Mouse (Mus musculus) stomach, embryonic 14.5 days (tissue): ENCODE results near the gene Urod. TPM values are rescaled to one million over a fixed set of nuclear protein-coding genes. Genes with fewer than 3 reads are reported as not detected.

Experiments used
- ATAC-seq: fragments of 200-750 bp; cut with Nextera tagmentation; 2 replicates; pipeline ENCODE4 v1.8.0; 2017; ENCODE audit warnings: low read depth, moderate TSS enrichment; ENCODE audit not compliant: insufficient number of reproducible peaks, insufficient read depth, low FRiP score
- H3K27ac ChIP-seq: fragments of 300-500 bp; sonication (generic); 2 replicates; pipeline ENCODE4 v1.5.1; 2014; ENCODE audit warnings: mild to moderate bottlenecking, low read length, moderate library complexity, mixed read lengths
- H3K27me3 ChIP-seq: fragments of 300-500 bp; sonication (generic); 2 replicates; pipeline ENCODE4 v1.6.1; 2014; ENCODE audit warnings: low read length, control low read depth, mixed read lengths; ENCODE audit not compliant: control insufficient read depth, insufficient read depth
- H3K36me3 ChIP-seq: fragments of 300-500 bp; sonication (generic); 2 replicates; pipeline ENCODE4 v1.6.1; 2014; ENCODE audit warnings: mild to moderate bottlenecking, control low read depth, low read length, moderate library complexity, mixed read lengths; ENCODE audit not compliant: control insufficient read depth, insufficient read depth
- H3K4me1 ChIP-seq: fragments of 300-500 bp; sonication (generic); 2 replicates; pipeline ENCODE4 v1.6.1; 2014; ENCODE audit warnings: low read length, control low read depth, mixed read lengths; ENCODE audit not compliant: control insufficient read depth, insufficient read depth
- H3K4me2 ChIP-seq: fragments of 300-500 bp; sonication (generic); replicated peaks from 2 replicates; pipeline ENCODE4 v1.6.1; 2014; ENCODE audit warnings: low read depth, low read length, control low read depth
- H3K4me3 ChIP-seq: fragments of 300-500 bp; sonication (generic); 2 replicates; pipeline ENCODE4 v1.5.1; 2014; ENCODE audit warnings: low read depth, low read length, control low read depth
- H3K9ac ChIP-seq: fragments of 300-500 bp; sonication (generic); replicated peaks from 2 replicates; pipeline ENCODE4 v1.6.1; 2014; ENCODE audit warnings: low read depth, mild to moderate bottlenecking, control low read depth, low read length, moderate library complexity, mixed read lengths
- H3K9me3 ChIP-seq: fragments of 300-500 bp; sonication (generic); 2 replicates; pipeline ENCODE4 v1.6.1; 2016; ENCODE audit warnings: low read depth, low read length, control low read depth; ENCODE audit not compliant: control insufficient read depth
- WGBS: fragments of 180-500 bp; shearing (Covaris S2); extraction: QIAGEN DNeasy Blood & Tissue Kit; methylation state at CpG from one replicate; pipeline ENCODE4 v1.1.7; 2014; 5-methylcytosine and 5-hydroxymethylcytosine counted together
- polyA plus RNA-seq: library from polyadenylated mRNA; unstranded; fragments of >200 nt; fragmentation: Nextera tagmentation; extraction: Ambion mirVana; gene quantifications from 2 replicates; pipeline ENCODE4 v1.2.1, GENCODE M21; 2014

Gene Urod
- polyA plus RNA-seq, 1 experiment from 2014 or later = 85.2 TPM

DNA sequence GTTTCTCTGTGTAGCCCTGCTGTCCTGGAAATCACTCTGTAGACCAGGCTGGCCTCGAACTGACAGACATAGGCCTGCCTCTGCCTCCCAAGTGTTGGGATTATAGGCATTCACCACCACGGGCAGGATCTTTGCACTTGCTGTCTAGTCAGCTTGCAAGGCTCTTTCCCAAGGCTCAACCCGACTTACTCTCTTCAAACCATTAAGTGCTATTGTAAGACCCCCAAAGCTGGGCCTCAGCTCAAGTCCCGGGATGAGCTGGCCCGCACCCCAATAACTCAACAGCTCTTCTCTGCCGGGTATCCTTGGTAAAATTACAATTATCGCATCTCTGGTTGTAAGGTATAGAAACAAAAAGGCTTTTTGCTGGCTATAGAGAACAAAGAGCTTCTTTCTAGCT, 24.1 kb upstream of the Urod start:
- Histone ChIP-seq H3K4me2 (no peak overlapping the region), H3K27ac (no peak overlapping the region), H3K36me3 (peaks cover 5% of the 10 kb centered on the region; the same call in 1 of the 2 replicates), H3K9me3 (no peaks in the 10 kb centered on the region), H3K4me1 (peaks cover 4% of the 10 kb centered on the region; the same call in 1 of the 2 replicates), H3K4me3 (no peak overlapping the region), H3K9ac (no peak overlapping the region), H3K27me3 (no peaks in the 10 kb centered on the region)
- WGBS = 86% methylated on average over 7 of the region's 7 CpGs
- ATAC-seq = no peak

DNA sequence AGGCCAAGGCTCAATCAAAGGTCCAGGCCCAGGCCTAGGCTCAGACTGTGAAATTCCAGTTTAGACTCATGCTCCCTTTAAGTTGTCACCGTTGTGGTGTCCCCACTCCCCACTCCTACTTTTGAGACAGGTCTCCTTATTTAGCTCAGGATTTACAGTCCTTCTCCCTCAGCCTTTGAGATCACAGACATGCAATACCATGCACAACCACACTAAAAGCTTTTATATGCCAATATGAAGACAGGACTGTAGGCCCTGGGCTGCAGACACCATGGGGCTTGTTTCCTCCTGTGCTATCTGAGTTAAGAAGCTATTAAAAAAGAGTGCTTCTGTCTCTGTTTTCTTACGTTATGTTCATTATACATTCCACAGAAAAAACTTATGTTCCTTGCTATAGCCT, 23.5 kb upstream of the Urod start:
- peaks cover 4% of the 10 kb centered on the region; the same call in 1 of the 2 replicates for H3K4me1 ChIP-seq
- no peak overlapping the region for H3K9ac ChIP-seq
- H3K9me3 ChIP-seq = no peaks in the 10 kb centered on the region
- H3K4me2 ChIP-seq = no peak overlapping the region
- no peak overlapping the region for H3K27ac ChIP-seq
- H3K4me3 ChIP-seq = no peak overlapping the region
- WGBS = 82% methylated on average over 2 of the region's 2 CpGs
- no peak for ATAC-seq
- H3K27me3 ChIP-seq = no peaks in the 10 kb centered on the region
- peaks cover 5% of the 10 kb centered on the region; the same call in 1 of the 2 replicates for H3K36me3 ChIP-seq

DNA sequence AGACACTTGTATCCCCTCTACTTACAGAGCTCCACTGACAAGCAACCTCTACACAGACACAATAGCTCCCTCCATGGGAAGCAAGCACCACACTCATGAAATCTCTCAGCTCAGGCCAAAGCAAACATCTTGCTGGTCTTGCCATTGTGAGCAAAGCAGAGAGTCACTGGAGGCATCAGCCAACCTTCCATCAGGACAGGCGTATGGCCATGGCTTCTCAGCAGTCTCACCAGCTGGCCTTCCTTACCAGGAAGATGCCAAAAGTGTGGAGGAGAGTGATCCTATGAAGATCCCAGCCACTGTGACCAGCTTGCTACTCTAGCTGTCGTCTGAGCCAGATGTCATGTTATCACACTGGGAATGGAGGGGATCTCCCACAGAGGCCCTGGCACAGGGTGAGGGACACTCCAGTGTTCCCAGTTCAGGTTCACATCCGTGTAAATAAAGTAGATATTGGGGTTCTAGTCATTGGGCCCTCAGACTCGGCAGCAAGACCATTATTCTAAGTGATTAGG, 20.7 kb upstream of the Urod start:
- Histone ChIP-seq H3K4me3 (no peak overlapping the region), H3K9me3 (no peaks in the 10 kb centered on the region), H3K9ac (no peak overlapping the region), H3K36me3 (no peaks in the 10 kb centered on the region), H3K27me3 (no peaks in the 10 kb centered on the region), H3K27ac (no peak overlapping the region), H3K4me1 (no peaks in the 10 kb centered on the region; the same call in 1 of the 2 replicates), H3K4me2 (no peak overlapping the region)
- no peak for ATAC-seq
- WGBS = 70% methylated on average over 4 of the region's 4 CpGs

DNA sequence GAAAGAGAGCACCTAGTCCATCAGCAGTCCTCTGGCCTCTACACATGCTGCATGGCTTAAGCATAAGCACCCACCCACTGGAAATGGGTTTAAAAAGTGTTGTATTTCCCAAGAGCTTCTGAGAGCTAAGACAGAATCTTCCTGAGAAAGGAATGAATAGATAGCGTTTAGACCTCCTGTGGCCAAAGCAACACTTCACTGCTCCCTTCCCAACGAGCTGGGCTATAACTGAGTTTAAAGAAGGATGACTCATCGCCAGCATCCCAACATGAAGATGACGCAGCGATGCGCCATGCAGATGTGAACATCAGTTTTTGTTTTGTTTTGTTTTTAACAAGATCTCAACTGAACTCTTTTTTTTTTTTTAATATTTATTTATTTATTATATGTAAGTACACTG, 19.4 kb upstream of the Urod start:
- 81% methylated on average over 6 of the region's 6 CpGs for WGBS

DNA sequence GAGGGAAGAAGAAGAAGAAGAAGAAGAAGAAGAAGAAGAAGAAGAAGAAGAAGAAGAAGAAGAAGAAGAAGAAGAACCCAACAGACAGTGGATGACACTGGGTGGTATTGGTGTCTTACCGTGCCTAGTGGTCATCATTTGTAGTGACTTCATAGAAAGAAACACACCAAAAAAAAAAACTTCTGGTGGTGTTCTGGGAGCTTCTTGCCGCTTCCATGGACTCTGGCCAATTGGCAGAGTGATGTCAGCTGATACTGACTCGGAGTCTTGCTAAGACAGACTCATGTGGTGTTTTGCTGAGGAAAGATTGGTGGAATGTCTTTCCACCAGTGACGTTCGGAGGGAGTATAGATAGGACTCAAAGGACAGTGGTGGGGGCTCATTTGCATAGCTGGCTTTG, 16.0 kb upstream of the Urod start:
- no peak overlapping the region for H3K9ac ChIP-seq
- 82% methylated on average over 5 of the region's 5 CpGs for WGBS
- H3K36me3 ChIP-seq = no peaks in the 10 kb centered on the region
- no peak overlapping the region for H3K4me3 ChIP-seq
- no peak overlapping the region for H3K4me2 ChIP-seq
- H3K27me3 ChIP-seq = no peaks in the 10 kb centered on the region
- H3K9me3 ChIP-seq = no peaks in the 10 kb centered on the region
- no peak for ATAC-seq
- H3K4me1 ChIP-seq = no peaks in the 10 kb centered on the region
- no peak overlapping the region for H3K27ac ChIP-seq

More for the DNA sequence above, 19.4 kb upstream of the Urod start:
- no peak for ATAC-seq
- no peaks in the 10 kb centered on the region for H3K27me3 ChIP-seq
- no peak overlapping the region for H3K4me3 ChIP-seq
- H3K27ac ChIP-seq = no peak overlapping the region
- H3K36me3 ChIP-seq = no peaks in the 10 kb centered on the region
- H3K4me2 ChIP-seq = no peak overlapping the region
- H3K4me1 ChIP-seq = no peaks in the 10 kb centered on the region
- H3K9ac ChIP-seq = no peak overlapping the region
- H3K9me3 ChIP-seq = no peaks in the 10 kb centered on the region

DNA sequence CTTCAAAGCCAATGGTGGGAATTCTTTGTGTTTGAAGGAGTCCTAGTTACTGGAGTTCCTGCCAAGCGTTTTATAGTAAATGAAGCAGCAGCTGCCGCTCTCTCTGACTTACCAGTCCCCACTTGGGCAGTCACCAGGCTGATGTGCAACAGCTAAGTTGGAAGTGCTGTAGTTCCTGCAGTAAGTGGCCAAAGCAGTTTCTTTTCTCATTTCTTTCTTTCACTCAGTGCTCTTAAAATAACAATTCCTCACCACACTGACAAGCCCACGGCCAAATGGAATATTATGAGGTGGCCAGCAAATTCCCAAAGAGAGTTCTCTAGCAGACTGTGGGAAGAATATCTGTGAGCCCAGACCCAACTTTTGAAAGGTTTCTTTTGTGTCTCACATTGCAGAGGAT, 12.8 kb upstream of the Urod start:
- Histone ChIP-seq H3K9ac (no peak overlapping the region), H3K9me3 (no peaks in the 10 kb centered on the region), H3K27me3 (no peaks in the 10 kb centered on the region), H3K4me2 (no peak overlapping the region), H3K4me3 (no peak overlapping the region), H3K36me3 (no peaks in the 10 kb centered on the region), H3K27ac (no peak overlapping the region), H3K4me1 (no peaks in the 10 kb centered on the region)
- 60% methylated on average over 3 of the region's 3 CpGs for whole genome bisulfite sequencing
- no peak for ATAC-seq

DNA sequence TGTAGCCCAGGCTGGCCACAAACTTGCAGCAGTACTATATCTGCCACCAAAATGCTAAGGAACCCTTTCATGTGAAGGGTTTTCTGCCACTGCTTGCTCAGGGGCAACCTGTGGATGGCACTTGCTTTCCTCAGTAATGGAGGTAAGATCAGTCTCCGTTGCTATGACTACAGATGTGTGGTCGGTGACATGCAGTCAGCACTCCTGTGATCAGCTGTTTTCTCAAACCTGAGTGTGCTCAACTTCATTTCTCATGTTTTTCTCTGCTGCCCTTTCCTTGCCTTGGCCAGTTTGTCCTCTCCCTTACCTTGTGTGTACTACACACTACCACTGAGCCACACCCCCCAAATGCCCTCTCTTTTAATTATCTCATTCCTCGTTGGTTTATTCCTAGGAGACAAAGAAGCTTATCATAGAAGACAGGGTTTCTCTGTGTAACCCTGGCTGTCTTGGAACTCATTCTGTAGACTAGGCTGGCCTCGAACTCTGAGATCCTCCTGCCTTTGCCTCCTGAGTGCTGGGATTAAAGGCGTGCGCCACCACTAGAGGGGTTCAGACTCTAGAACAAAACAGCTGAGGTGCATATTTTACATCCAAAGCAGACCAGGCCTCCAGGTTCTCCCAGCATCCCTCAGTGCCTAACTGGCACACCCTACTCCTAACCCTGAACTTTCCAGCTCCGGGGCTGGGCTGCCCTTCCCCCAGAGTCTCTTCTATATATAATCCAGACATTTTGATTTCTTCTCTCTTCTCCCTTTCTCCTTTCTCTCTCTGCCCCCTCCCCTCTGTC, 11.6 kb upstream of the Urod start:
- Histone ChIP-seq H3K27me3 (no peaks in the 10 kb centered on the region), H3K4me3 (no peak overlapping the region), H3K27ac (no peak overlapping the region), H3K36me3 (no peaks in the 10 kb centered on the region; the same call in 1 of the 2 replicates), H3K4me2 (no peak overlapping the region), H3K4me1 (no peaks in the 10 kb centered on the region), H3K9me3 (no peaks in the 10 kb centered on the region), H3K9ac (no peak overlapping the region)
- WGBS = 69% methylated on average over 7 of the region's 7 CpGs
- no peak for ATAC-seq

DNA sequence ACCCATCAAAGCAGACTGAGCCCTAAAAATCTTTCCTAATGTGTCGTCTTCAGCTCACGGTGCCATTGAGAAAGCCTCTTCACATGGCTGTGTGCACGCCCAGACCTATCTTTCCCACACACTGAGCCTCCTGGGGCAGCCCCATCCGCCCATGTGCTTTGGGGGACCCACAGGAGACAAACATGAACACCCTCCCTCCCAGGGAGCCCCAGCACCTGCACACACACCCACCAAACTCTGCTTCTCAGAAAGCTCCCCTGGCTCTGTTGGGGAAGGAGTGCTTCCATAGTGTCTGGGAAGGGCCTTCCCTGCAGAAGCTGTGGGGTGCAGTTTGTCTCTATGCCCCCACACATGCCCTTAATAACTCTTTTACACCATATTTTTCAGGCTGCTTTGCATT, 10.4 kb upstream of the Urod start:
- Histone ChIP-seq H3K4me1 (no peaks in the 10 kb centered on the region), H3K9ac (no peak overlapping the region), H3K27ac (no peak overlapping the region), H3K36me3 (peaks cover 7% of the 10 kb centered on the region), H3K27me3 (no peaks in the 10 kb centered on the region), H3K4me3 (no peak overlapping the region), H3K9me3 (no peaks in the 10 kb centered on the region), H3K4me2 (no peak overlapping the region)
- ATAC-seq = no peak
- WGBS = 86% methylated on average over 4 of the region's 4 CpGs
